In the genomic region with DNA sequence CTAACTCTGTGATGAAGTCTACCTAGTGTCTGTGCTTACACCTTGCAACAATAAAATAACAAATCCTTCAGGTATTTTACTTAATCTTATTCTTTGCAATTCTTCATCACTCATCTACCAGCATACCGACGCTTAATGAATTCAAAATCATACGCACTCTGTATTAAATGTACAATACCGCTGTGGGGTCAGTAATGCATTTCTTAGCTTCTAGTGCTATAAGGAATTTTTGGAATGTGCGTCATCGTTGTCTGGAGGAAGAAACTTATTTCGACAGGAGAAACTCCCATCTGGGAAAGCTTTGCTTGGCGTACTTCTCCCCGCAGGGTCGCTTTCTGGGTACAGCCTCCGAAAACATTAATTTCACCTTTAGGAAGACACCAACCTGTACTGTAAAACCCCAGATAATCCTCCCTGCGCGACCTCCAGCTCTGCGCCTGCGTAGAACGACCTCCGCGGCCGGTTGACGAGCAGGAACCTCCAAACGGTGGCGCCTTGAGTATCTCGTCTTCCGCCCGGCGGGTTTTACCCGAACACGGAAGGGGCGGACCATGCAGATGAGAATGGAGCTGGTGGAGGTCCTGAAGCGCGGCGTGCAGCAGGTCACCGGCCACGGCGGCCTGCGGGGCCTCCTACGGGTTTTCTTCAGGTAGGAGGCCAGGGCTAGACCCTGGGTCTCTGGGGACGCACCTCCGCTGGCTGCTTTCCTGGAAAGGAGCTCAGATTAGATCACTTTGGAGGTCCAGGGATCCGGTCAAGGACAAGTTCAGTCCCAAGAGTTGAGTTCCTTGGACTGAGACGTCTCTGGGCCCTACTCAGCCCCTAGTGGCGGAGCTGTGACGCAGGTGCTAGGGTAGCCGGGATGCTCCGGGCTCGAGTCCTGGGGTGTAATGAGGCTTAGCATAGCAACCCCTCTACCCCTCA, we compare ENCODE assay signal across 8 mouse cellular contexts. TPM values are rescaled to one million over a fixed set of nuclear protein-coding genes. Genes with fewer than 3 reads are reported as not detected.
DNase-seq lines count a peak whose midpoint lies in the region; ATAC-seq lines count a peak whose summit lies in the region.

Gene Ndufa12, plus strand, starts transcription at position 239 of the 924 bp plus-strand sequence.

- peak within 1 kb of the TSS; percentile 77 for H3K4me3 ChIP-seq in intestine, embryonic 14.5 days (ENCODE audit: low read depth, low read length)

- H3K4me1 ChIP-seq in intestine, embryonic 14.5 days (replicated peaks; ENCODE audit: control insufficient read depth, insufficient read depth, low read length): peaks cover 3% of the 10 kb centered on the region; the same call in 1 of the 2 replicates

- no peaks in the 10 kb centered on the region for H3K27me3 ChIP-seq in intestine, embryonic 14.5 days (replicated peaks; ENCODE audit: control insufficient read depth, insufficient read depth, low read length)

- intact Hi-C loops in left cerebral cortex, postnatal 14 days (cut with DNase I): no loop called here

- DNase-seq in adrenal gland, adult 18-20 months (ENCODE audit: low spot score in 2 of 2): peak; percentile 93 to 95
- DNase-seq in embryo, embryonic 11 days: peak; percentile 96
- DNase-seq in gastrocnemius, postnatal 25 days: peak; percentile 88
- DNase-seq in intestine, embryonic 14.5 days (ENCODE audit: low spot score): peak; percentile 98
- DNase-seq in left cerebral cortex, postnatal 14 days (ENCODE audit: low spot score in 2 of 2): peak; percentile 92 to 96
- DNase-seq in mesoderm, embryonic 11.5 days (ENCODE audit: low read depth, low spot score): peak; percentile 94
- peak; percentile 91 to 93 for DNase-seq in right cerebral cortex, postnatal 36 days (ENCODE audit: low spot score in 2 of 2)
- peak; percentile 95 for DNase-seq in yolk sac, embryonic 10.5 days (ENCODE audit: low spot score)

- peaks cover 34% of the 10 kb centered on the region for H3K36me3 ChIP-seq in intestine, embryonic 14.5 days (ENCODE audit: control insufficient read depth, insufficient read depth, low read length)

- peak; percentile 96 for ATAC-seq in intestine, embryonic 14.5 days (replicated peaks; ENCODE audit: low FRiP score, low TSS enrichment, low read depth)

- H3K9ac ChIP-seq in intestine, embryonic 14.5 days (ENCODE audit: low read length): peak within 1 kb of the TSS; percentile 63

- H3K4me2 ChIP-seq in intestine, embryonic 14.5 days (ENCODE audit: low read length): peak within 1 kb of the TSS; percentile 85

- no peaks in the 10 kb centered on the region for H3K9me3 ChIP-seq in intestine, embryonic 14.5 days (ENCODE audit: control insufficient read depth, low read length)

- peak within 1 kb of the TSS; percentile 64 for H3K27ac ChIP-seq in intestine, embryonic 14.5 days (ENCODE audit: low read depth)

- WGBS in intestine, embryonic 14.5 days: under 1% methylated on average over 46 of the region's 46 CpGs

RNA-seq across cellular contexts. Expression of gene Ndufa12, which starts in this region (rescaled TPM):
- 100 to 1,000 TPM; 359 to 463 TPM for total RNA-seq in adrenal gland, adult 18-20 months (2021)
- 100 to 1,000 TPM; 580 to 612 TPM for total RNA-seq in gastrocnemius, postnatal 25 days (2021)
- polyA plus RNA-seq in intestine, embryonic 14.5 days (2014; fragmentation: Nextera tagmentation; extraction: Ambion mirVana): 456 and 473 TPM in 2 replicates
- total RNA-seq in left cerebral cortex, postnatal 14 days (2021): 100 to 1,000 TPM; 208 to 229 TPM

Comparison
In these comparisons a context has a peak if more than half of its experiments do, and no peak if none do; other contexts are left out.
1. Peak in every context shown above with its lines: DNase-seq, ATAC-seq, H3K4me3 ChIP-seq and H3K27ac ChIP-seq.